Mouse (Mus musculus) MEL (cell line): Measurements from ENCODE around the gene Phgdh.

Experiments
- CTCF ChIP-seq, 3 experiments: IDR thresholded peaks in 2 of 3; conservative IDR thresholded peaks in 1 of 3; 2 replicates each; pipeline ENCODE4 v1.5.1; 2011 to 2012; ENCODE audit warnings: low read length in 3 of 3, low read depth in 2 of 3, mild to moderate bottlenecking in 2 of 3, improper control_type of control experiment in 1 of 3, inconsistent platforms in 1 of 3, mixed read lengths in 1 of 3, moderate library complexity in 1 of 3; ENCODE audit not compliant: control insufficient read depth in 1 of 3, insufficient read depth in 1 of 3, poor library complexity in 1 of 3, severe bottlenecking in 1 of 3
- POLR2A ChIP-seq, 2 experiments: IDR thresholded peaks; 2 replicates each; pipeline ENCODE4 v1.6.1; 2011 to 2012; ENCODE audit warnings: low read length in 2 of 2, mild to moderate bottlenecking in 2 of 2, control low read depth in 1 of 2, improper control_type of control experiment in 1 of 2, low read depth in 1 of 2, moderate library complexity in 1 of 2; ENCODE audit not compliant: control insufficient read depth in 1 of 2, insufficient read depth in 1 of 2, poor library complexity in 1 of 2
- ZKSCAN1 ChIP-seq: IDR thresholded peaks from 2 replicates; pipeline ENCODE4 v1.6.1; 2012; ENCODE audit warnings: low read depth, mild to moderate bottlenecking, inconsistent platforms, low read length, improper control_type of control experiment, moderate library complexity

DNA sequence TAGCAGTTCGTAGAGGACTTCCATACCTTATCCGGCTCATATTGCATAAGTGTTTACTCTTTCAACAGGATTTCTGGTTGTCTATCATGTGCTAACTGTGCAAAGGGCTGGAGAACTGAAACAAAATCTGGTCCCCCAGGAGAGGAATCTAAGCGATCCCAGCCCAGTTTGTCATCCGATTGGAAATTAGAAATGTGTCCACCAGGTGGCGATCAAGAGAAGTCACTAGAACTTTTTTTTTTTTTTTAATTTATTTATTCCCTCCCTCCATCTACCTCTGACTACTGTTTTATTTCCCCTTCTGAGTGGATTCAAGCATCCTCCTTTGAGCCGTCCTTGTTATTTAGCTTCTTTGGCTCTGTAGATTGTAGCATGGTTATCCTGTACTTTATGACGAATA lies 14.1 kb upstream of the Phgdh start:
- TF ChIP-seq ZKSCAN1: no peak
- TF ChIP-seq CTCF (IDR thresholded peaks at IDR 0.05 in 2 of 3, conservative IDR thresholded peaks at IDR 0.05 in 1 of 3; ENCODE audit: control insufficient read depth in 1 of 3, insufficient read depth in 1 of 3, low read depth in 2 of 3, low read length in 3 of 3, poor library complexity in 1 of 3, severe bottlenecking in 1 of 3): peak; percentile 30 to 69 (median 44); a peak in 5 of 6 replicates
- no peak for TF ChIP-seq POLR2A (IDR thresholded peaks at IDR 0.05; ENCODE audit: control insufficient read depth in 1 of 2, insufficient read depth in 1 of 2, low read depth in 1 of 2, low read length in 2 of 2, poor library complexity in 1 of 2)
